In genomic region chr9:74849195-74849978, GRCm38 (mm10) we compare ENCODE assay signal across 9 mouse cellular contexts. TPM values are rescaled to one million over a fixed set of nuclear protein-coding genes. Genes with fewer than 3 reads are reported as not detected.
DNase-seq lines count a peak whose midpoint lies in the region; ATAC-seq and TF ChIP-seq lines count a peak whose summit lies in the region.
"Had no signal": no experiment of that assay in that cellular context is flagged by ENCODE, and none has a peak within 500 bp of the region (broad histone marks: within the 10 kb centered on the region; RNA-seq: fewer than 3 reads in every experiment).

No protein-coding gene starts in this region.

- peak overlapping the region; percentile 96 for H3K9ac ChIP-seq in liver, adult 2 months (ENCODE audit: low read depth, low read length)
- peak overlapping the region; percentile 39 for H3K9ac ChIP-seq in forebrain, embryonic 11.5 days (ENCODE audit: low read length)
- H3K9ac ChIP-seq in limb, embryonic 13.5 days = no peak overlapping the region

- DNase-seq in liver, adult 2 months (ENCODE audit: extremely low read depth, low read depth, low spot score) = no peak
- DNase-seq in liver = no peak
- peak; percentile 67 for DNase-seq in forebrain, embryonic 11.5 days (ENCODE audit: low spot score)
- peak; percentile 71 for DNase-seq in retina, postnatal 1 day
- DNase-seq in layer of hippocampus, adult 11-12 months (ENCODE audit: low spot score) = no peak
- no peak for DNase-seq in urinary bladder, postnatal 4 days (ENCODE audit: low spot score in 2 of 2)
- no peak for DNase-seq in lung, postnatal 25 days (ENCODE audit: low spot score)
- DNase-seq: left cerebral cortex, postnatal 4 days had no signal

- TF ChIP-seq POLR2A in liver, adult 2 months (IDR thresholded peaks at IDR 0.05; ENCODE audit: extremely low read depth, insufficient read depth, low read length) = 0 out of 2 replicates have a peak, but pooled peaks have one; percentile 40

- H3K4me2 ChIP-seq in forebrain, embryonic 11.5 days (ENCODE audit: low read depth, low read length, severe bottlenecking) = peak overlapping the region; percentile 77
- peak overlapping the region; percentile 69 for H3K4me2 ChIP-seq in limb, embryonic 13.5 days (replicated peaks)

- peak overlapping the region; percentile 83 for H3K4me3 ChIP-seq in liver, adult 2 months (ENCODE audit: insufficient read depth, low read depth, low read length)
- H3K4me3 ChIP-seq in forebrain, embryonic 11.5 days (ENCODE audit: low read depth, low read length) = peak overlapping the region; percentile 42
- H3K4me3 ChIP-seq in limb, embryonic 13.5 days = peak overlapping the region; percentile 42

- no peak for ATAC-seq in forebrain, embryonic 11.5 days (replicated peaks; ENCODE audit: low FRiP score)
- peak; percentile 25; the same call in 1 of the 2 replicates for ATAC-seq in limb, embryonic 13.5 days (ENCODE audit: low FRiP score, low read depth)

- H3K79me2 ChIP-seq in liver, adult 2 months (ENCODE audit: control insufficient read depth, insufficient read depth, low read length) = no peaks in the 10 kb centered on the region; the same call in 1 of the 2 replicates

- no peaks in the 10 kb centered on the region for H3K27me3 ChIP-seq in liver, adult 2 months (ENCODE audit: control insufficient read depth, insufficient read depth, low read length)
- peaks cover 74% of the 10 kb centered on the region for H3K27me3 ChIP-seq in forebrain, embryonic 11.5 days (ENCODE audit: control insufficient read depth, insufficient read depth, low read length)
- H3K27me3 ChIP-seq in limb, embryonic 13.5 days = peaks cover 100% of the 10 kb centered on the region

- peaks cover 4% of the 10 kb centered on the region; the same call in 1 of the 2 replicates for H3K4me1 ChIP-seq in liver, adult 2 months (ENCODE audit: control insufficient read depth, insufficient read depth, low read length)
- H3K4me1 ChIP-seq in forebrain, embryonic 11.5 days (replicated peaks; ENCODE audit: control insufficient read depth, insufficient read depth, low read length) = peaks cover 7% of the 10 kb centered on the region; the same call in 1 of the 2 replicates
- H3K4me1 ChIP-seq in limb, embryonic 13.5 days = peaks cover 12% of the 10 kb centered on the region

- H3K27ac ChIP-seq in liver, adult 2 months (replicated peaks; ENCODE audit: insufficient read depth, low read depth, low read length) = peak overlapping the region; percentile 78
- no peak overlapping the region for H3K27ac ChIP-seq in forebrain, embryonic 11.5 days (ENCODE audit: low read depth, low read length)
- no peak overlapping the region for H3K27ac ChIP-seq in limb, embryonic 13.5 days

- H3K36me3 ChIP-seq in liver, adult 2 months (ENCODE audit: control insufficient read depth, insufficient read depth, low read length) = peaks cover 2% of the 10 kb centered on the region; the same call in 1 of the 2 replicates
- no peaks in the 10 kb centered on the region for H3K36me3 ChIP-seq in forebrain, embryonic 11.5 days (ENCODE audit: control insufficient read depth, insufficient read depth, low read length)
- H3K36me3 ChIP-seq in limb, embryonic 13.5 days = no peaks in the 10 kb centered on the region

- H3K9me3 ChIP-seq in forebrain, embryonic 11.5 days (ENCODE audit: control insufficient read depth, low read length) = no peaks in the 10 kb centered on the region
- no peaks in the 10 kb centered on the region for H3K9me3 ChIP-seq in limb, embryonic 13.5 days

- no peak for TF ChIP-seq CTCF in liver, adult 2 months (IDR thresholded peaks at IDR 0.05; ENCODE audit: low read depth, low read length)

- WGBS in liver, adult 2 months = 2% methylated on average over 62 of the region's 63 CpGs
- under 1% methylated on average over 60 of the region's 63 CpGs for WGBS in forebrain, embryonic 11.5 days
- WGBS in limb, embryonic 13.5 days = 1% methylated on average over 59 of the region's 63 CpGs

RNA-seq across cellular contexts. Expression of gene Onecut1, which starts 12.3 kb away (rescaled TPM):
- 1.9 and 2.5 TPM in 2 replicates for total RNA-seq in liver, adult 2 months (2014; rRNA removed)
- 11.1 and 32.1 TPM in 2 replicates for polyA plus RNA-seq in liver, adult 2 months (2012; rRNA removed)
- 2.5 and 2.6 TPM in 2 replicates for polyA plus RNA-seq in forebrain, embryonic 11.5 days (2014; fragmentation: Nextera tagmentation; extraction: Ambion mirVana)
- 0.04 TPM in 1 of 2 replicates, not detected in the other for polyA plus RNA-seq in limb, embryonic 13.5 days (2015; fragmentation: Nextera tagmentation; extraction: Ambion mirVana)

Comparison
In these comparisons a context has a peak if more than half of its experiments do, and no peak if none do; other contexts are left out.
1. DNase-seq: peak in forebrain, embryonic 11.5 days (single experiment) and retina, postnatal 1 day (single experiment); none in liver, adult 2 months (single experiment), liver (single experiment), layer of hippocampus, adult 11-12 months (single experiment), urinary bladder, postnatal 4 days (0 of 2) and lung, postnatal 25 days (single experiment).
2. Peak in every context shown above with its lines, with median percentiles within 50 percentile points of each other: H3K4me3 ChIP-seq.